Mouse (Mus musculus) cerebellum, postnatal 14 days (tissue): ENCODE data around the gene Gm21988.

ENCODE experiments used
- DNase-seq, 2 experiments: peaks; one replicate each; pipeline ENCODE4 v3.0.0; 2021; ENCODE audit warnings: mixed read lengths in 2 of 2

The Gm21988 gene

DNA sequence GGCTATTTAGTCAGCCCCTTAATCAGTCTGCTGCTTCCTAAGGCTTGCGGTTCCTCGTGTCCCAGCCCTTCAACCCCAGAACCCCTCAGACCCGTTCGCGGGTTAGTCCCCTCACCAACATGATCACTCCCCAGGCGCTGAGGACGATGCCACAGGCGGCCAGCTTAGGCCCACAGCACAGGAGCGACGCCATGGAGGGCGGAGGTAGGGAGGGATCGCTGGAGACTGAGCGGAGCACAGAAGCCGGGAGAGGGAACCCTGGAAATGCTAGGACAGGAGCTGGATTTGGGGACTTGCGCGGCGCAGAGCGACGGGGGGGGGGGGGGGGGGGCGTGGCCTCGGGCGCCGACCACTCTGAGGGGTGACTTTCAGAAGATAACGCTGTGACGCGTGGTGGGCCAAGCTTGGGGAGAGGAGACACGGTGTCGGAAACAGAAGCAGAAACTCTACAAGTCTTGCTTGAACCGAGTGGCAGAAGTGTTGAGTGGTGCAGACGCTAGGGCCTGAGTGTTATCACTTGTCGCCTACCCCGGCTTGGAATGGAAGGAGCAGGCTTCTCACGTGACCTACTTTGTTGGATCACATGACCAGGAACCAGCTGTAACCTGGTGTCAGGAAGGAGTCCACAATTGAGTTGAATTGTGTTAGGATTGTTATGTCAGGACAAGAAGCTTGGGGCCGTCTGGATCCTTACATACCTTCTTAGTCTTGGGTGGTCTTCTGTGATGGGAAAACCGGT is at the start of gene Gm21988, which contains the start of gene Rnasek:
Gm21988 (minus strand) TSS at position 290 of the 739 bp plus-strand sequence.
Rnasek (minus strand) TSS at position 302 of the 739 bp plus-strand sequence.
- peak; percentile 81 to 87 for DNase-seq

DNA sequence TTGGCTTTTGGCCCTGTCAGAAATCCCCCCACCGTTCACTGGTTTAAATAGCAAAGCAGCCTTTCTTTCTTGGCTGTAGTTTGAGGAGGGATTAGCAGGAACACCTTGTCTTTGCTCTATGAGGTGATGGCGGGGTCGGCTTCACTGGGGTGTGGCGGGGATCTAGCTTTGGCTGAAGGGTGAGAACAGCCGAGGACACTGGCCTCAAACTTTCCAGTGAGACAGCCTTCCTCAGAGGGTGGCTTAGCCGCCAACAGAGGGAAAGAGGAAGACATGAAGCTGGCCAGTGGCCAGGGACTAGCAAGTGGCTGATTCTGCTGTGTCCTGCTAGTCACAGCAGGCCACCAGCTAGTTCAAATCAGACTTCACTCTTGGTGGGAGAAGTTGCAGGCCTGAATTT is 49.6 kb upstream of the Gm21988 start:
- peak; percentile 35 to 45 for DNase-seq

DNA sequence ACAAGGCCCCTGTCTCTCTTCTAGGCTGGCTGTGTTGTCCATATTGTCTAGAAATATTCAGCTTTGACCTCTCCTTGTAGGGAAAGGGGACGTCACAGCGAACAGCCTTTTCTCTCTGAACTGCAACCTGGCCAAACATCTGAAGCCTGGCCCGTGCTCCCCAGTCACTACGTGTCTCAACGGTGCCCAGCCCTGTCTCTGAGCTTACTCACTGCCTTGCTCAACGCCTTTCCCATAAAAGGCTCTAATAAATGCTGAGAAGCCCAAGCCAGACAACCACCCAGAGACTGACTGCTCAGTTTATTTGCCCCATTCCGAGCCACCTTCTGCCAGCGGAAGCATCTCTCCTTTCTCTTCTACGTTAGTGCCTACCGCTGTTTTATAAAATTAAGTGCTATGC is 48.5 kb upstream of the Gm21988 start:
- no peak for DNase-seq

DNA sequence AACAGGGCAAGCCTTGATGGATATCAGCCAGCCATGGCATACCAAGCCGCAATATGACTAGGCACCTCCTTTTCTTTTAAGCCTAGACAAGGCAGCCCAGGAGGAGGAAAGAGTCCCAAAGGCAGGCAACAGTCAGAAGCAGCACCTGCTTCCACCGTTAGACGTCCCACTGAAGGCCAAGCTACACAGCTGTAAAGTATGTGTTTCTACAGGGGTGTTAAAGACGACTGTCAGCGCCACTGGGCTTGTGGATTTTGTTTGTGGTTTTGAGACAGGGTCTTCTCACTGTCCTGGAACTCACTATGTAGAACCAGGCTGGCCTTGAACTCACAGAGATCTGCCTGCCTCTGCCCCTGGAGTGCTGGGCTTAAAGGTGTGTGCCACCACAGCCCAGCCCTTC is 46.1 kb upstream of the Gm21988 start:
- DNase-seq, result no peak

DNA sequence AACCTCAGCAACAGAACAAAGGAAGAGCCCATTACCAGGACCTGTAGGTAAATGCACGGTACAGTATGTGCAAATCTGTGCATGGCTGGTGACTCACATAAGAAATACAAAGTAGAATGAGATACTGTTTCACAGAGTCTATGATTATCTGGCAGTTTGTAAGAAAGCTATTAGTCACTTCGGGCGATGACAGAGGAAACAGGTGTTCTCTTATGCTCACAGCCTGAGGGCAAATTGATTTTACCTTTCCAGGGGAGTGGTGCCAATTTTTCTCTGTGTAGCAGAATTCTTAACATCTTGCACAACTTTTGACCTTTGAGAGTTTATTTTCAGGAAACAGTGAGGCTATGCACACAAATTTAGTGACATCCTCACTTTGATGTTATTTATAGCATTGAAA is 45.1 kb upstream of the Gm21988 start:
- DNase-seq, result no peak

DNA sequence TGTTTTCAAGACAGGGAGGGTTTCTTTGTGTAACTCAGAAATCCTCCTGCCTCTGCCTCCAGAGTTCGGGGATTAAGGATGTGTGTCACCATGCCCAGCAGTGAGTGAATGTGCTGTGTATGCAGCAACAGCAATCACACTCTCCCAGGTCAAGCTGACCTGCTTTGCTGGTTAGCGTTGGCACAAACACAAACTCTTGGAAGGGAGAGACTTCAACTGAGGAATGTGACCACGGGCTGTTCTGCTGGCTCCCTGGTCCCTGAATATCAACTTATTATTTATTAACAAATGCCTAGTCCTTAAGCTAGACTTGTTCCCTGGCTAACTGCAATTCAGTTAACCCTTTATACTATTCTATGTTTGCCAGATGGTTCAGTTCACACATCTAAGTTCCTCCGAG is 44.0 kb upstream of the Gm21988 start:
- no peak for DNase-seq

DNA sequence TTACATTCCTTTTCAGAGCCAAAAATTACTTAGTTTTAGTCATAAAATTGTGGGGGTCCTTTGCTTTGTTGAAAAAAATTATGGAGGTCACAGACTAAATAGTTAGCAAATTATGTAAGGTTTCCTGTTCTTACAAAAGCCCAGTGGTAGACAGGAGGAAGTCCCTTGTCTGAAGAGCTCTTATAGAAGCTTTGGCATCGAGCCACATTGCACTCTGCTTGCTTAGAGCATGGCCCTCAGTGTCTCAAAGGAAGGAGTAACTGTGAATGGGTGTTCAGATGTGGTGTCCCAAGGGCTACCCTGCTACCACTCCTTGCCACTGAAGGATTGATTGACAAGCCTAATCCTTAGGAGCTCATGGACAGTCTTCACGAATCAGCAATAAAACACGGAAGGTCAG is 40.8 kb upstream of the Gm21988 start:
- peak; percentile 13 to 23 for DNase-seq

DNA sequence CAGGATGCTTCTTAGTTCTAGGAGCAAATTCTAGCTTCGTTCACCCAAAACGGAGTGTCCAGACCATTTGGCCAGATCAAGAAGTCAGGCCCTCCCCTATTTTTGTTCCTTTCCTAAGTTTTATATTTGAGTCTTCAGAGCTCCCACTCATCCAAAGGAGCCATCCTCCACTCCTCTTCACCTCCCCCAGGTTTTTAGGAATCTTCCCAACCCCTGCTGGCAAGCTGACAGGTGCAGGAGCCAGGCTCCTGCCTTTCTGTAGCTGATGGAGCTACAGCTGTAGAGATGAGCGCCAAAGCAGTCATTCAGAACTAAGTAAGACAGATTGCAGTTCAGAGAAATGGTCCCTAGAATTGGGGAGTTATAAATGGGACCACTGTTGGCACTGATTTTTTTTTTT is 39.3 kb upstream of the Gm21988 start:
- peak; percentile 69 to 74 for DNase-seq

DNA sequence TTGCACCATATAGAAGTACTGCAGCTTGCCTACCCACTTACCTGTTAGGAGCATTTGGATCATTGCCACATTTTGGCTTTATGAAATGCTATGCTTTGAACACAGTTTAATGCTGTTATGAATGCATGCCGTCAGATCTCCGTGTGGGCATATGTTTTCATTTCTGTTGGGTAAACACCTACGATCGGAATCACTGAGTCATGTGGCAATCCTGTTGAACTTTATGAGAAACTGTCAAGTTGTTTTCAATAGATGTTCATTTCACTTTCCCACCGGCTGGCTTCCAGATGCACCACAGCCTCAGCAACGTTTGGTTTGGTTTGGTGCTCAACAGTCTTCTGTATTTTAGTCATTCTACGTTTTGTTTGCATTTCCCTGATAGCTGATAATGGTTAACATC is 32.0 kb upstream of the Gm21988 start:
- DNase-seq, result no peak

DNA sequence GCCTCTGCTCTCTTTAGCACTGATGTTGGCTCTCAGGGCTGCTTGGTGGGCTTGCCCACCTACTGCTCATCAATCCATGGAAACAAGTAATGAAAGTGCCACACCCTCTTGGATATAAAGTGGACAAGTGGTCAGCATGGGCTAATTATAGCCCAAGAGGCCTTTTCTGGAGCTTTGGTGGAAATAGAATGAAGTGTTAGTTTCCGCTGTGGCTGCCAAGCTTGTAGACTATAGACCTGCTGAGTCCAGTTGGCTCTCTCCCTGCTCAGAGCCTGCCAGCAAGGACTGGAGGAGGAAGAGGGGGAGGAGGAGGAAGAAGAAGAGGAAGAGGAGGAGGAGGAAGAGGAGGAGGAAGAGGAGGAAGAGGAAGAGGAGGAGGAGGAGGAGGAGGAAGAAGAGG is 26.8 kb upstream of the Gm21988 start:
- peak in 1 of 2 experiments; percentile 52 for DNase-seq

DNA sequence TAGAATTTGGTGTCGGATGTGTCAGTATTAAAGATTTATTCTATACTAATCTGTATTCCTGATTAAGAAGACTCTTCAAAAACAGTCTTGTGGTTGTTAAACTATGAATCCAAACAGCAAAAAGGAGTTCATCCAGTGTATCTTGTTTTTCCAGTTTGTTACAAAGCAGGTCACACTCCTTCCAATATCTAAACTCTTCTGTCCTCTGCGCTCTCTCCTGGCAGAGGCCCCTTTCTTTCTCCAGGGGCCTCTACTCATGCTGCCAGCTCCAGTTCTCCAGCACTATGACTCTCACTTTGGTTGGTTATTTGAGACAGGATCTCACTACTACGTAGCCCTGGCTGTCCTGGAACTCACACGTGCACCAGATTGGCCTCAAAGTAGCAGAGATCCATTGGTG is 26.2 kb upstream of the Gm21988 start:
- DNase-seq, result no peak

DNA sequence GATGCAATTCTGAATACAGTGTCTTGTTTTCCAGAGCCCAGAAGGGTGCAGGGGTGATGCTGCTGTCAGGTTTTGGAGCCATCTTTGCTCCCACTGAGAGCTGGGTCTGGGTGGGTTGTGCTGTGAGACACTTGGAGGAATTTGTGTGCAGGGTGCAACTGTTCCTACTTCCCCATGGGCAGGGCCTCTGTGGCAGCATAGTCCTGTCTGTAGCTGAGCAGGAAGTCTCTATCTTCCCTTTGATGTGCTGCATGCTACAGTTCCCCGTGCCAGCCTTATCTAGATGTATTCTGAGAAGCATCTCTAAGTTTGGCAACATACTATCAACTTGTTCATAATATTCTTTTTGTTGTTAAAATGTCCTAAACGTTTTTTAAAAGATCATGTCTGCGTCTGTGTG is 25.6 kb upstream of the Gm21988 start:
- no peak for DNase-seq

DNA sequence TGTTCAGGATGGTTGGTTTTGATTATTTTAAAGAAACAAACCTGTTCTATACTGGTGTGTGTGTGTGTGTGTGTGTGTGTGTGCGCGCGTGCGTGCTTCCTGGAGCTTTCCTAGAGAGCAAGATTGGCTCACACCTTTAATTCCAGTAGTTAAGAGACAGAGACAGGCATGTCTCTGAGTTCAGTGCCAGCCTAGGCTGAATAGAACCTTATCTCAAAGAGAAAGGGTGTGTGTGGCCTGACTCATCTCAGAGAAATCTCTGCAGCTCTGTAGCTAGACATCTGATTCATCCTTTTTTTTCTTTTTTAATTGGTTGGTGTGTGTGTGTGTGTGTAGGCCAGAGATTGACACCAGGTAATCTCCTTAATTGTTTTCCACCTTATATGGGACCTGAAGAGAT is 19.4 kb upstream of the Gm21988 start:
- DNase-seq, result no peak

DNA sequence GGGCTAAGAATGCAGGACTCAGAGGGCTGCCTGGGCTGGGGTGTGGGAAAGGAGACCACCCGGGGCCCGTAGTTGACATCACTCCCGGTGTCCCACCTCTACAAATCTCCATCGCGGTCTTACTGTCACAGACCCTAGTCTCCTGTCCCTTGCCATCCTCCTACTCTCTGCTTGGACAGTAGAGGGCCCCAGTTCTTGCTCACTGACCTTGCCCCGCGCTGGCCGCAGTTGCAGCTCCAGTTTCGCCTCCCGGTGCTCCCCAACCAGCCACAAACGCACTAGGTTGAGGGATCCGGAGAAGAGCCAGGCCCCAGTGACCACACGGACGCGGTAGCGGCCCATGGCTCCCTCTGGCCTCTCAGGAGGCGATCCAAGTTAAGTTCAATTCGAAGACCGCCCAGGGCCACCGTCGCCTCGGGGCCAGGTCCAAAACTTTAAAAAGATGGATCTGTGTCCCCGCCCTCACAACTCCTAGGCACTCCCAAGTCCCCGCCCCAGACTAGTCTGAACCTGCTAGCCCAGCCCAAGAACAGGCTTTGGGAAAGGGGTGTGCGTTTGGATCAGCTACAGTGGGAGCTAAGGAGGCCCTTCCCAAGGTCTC is 15.4 kb upstream of the Gm21988 start, which contains the start of gene Alox12:
Alox12 (minus strand) TSS at position 423 of the 601 bp plus-strand sequence.
- DNase-seq, result peak; percentile 49 to 57

DNA sequence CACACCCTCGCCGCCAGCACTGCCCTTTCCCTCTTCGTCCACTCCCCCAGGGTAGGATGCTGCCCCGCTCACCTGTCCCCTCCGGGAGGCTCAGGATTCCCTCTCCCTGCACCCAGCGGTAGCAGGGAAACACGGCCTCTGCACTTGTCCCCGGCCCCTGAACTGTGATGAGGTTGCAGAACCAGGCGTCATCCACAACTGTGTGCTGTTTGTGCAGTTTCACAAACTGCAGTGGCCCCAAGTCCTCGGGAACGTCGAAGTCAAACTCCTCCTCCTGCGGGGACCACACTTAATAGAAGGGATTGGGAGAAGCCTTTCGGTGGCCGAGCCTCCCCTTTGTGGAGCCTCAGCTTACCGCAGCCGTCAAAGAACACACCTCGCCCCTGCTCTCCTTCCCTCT is 14.7 kb upstream of the Gm21988 start:
- no peak for DNase-seq

DNA sequence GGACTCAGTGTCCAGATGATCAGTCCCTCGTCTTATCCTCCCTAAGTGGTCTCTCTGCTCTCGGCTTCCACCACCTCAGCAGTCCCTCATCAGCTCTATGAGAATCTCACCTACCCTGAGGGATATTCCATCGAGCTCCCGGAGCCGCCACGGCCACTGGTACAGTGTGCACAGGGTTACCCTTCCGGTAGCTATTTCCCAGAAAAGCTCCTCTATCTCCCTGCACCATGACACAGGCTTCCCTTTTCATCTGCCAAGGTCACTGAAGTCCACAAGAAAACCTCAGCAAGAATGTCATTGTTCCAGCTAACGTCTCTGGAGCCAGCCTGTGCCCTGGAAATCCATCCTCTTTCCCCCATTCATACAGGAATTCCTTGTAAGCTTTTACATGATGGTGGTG is 12.2 kb upstream of the Gm21988 start:
- no peak for DNase-seq

DNA sequence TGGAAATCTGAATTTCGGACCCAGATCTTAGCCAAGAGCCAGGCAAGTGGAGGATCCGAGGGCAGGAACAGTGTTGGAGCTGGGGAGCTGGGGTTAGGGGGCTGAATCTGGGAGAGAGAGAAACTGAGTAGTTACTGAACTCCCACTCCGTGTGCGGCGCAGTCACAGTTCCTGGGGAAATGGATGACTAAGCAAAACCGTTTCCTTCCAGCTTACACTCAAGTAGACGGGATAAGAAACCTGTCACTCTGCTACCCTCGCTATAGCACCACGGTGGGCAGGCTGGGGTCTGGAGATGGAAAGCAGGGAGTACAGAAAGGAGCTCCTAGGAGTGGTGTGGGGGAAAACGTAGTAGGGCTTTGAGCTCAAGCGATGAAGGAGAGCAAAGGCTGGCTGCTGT is 10.5 kb upstream of the Gm21988 start:
- no peak for DNase-seq

DNA sequence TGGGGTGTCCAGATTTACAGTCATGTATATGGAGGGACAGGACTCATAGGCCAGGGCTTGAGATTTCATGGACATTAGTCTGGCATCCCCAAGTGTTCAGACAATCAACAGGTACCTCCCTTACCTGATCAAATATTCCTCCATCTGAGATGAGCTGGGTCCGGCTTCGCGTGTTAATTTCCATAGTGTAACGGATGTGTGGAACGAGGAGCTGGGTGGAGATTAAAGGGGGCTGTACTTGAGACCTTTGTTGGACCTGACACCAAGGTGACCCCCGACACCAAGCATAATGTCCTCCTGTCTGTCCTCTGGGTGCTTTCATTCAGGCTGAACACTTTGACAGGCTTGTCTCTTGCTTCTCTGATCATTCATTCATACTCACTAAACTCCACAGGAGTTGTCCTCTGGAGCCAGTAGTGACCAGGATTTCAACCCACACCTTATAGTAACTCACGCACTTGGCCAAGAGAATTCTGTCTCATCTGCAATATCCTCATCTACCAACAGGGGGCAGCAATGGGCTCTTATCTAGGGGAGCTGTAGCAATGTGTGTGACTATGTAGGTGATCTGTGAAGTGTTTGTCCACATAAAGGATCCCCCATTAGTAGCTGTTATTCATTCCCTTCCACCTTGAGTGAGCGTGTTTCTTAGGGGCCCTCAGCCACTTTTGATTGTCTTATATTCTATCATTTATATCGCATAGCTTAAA is 7.7 kb upstream of the Gm21988 start:
- peak; percentile 86 to 92 for DNase-seq

DNA sequence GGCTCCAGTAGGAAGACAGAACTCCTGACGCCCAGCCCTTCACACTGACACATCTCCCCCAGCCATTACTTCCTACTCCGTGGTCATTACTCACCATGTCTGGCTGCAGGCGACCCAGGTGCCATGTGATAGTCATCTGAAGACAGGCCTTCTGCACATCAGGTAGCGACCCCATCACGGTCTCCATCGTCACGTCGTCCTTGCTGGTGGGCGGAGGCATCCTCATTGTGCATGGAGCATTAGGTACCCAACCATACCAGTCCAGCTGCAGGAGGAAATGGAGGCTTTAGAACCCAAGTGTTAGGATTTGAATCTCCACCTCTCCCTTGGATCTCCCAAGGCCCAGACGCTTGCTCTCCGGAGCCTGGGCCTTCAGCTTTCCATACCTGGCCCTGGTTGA is 3.0 kb upstream of the Gm21988 start:
- no peak for DNase-seq

DNA sequence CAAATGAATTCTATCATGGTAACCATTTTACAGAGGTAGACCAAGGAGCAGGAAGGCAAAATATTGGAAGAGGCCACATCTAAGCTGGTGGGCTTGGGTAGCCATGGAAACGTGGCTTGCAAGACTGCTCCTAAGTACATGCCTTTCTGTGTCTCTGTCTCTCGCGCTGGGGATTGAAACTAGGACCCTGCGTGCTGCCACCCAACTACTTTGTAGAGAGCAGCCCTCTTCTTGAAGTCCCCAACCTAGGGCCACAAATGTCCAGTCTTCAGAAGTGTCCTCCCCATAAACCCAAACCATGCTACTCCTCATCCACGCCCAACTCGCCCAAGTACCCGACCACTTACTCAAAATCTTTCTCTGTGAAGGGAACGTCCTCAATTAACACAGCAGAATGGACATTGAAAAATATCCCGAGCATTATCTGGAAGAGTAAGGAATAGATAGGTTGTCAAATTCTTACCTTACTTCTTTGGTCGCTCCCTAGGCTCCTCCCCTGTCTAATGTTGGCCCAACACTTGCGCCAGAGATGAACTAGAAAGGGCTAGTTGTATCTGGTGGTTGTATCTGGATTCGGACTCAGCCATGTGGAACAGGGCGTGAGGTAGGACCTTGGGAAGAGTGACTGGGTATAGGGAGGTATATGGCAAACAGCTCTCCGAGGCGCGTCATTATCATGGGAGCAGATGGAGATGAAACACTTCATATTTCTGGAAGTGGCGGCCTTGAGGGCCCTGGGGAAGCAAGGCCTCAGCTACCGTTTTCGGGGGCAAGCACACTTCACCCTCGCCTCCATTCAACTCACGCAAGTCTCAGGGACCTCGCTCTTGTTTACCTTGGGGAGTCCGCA is 814 bp downstream of the Gm21988 start:
- peak; percentile 49 to 54 for DNase-seq

DNA sequence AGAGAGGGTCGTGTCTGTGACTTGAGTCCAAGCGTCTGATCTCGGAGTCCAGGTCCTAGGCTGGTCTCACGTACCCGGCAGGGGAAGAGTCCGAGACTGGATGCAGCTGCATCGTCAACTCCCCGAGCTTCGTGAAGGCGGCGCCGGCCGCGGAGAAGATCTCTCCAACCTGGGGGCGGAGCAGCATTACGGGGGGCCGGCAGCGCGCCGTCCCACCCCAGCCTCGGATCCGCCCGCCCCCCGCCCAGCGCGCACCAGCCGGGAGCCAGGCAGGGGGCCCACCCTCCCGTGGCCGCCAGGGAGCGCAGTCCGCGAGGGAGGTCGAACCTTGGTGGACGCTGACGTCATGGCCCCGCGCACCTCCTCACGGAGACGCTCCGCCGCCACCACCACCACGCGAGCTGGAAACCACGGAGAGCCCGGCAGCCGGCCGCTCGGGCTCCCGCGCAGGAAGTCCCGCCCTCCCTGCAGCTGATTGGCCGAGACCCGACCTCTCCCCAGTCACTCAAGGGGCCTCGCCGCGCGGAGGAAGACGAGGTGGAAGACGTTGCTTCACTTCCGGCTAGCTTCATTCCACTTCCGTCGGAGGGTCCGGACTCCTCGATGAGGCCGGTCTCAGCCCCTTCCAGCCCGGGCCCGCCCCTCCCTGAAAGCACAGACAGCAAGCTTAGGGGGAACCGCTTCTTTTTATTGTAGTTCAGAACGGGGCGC is 2.0 kb downstream of the Gm21988 start, which contains the start of gene 0610010K14Rik:
0610010K14Rik (minus strand) TSS at position 458 of the 711 bp plus-strand sequence.
- peak; percentile 99 for DNase-seq

DNA sequence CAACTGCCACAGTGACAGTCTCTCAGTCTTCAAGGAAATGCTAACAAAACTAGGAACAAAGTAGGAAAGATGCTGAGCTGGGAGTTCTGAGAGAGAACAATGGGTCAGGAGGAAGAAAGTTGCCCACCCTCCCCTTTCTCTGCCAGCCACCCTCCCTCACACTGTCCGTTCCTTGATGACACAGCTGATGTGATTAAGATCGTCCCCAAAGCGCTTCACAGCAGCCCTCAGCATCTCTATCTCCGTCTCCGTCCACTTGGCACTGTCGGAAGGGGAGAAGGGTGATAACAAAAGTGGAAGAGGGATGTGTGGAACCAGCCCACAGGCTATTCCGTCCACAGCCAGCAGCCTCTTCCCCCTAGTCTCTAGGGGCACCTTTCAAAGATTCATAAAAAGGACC is 2.9 kb downstream of the Gm21988 start:
- DNase-seq, result peak in 1 of 2 experiments; percentile 25
